Mouse (Mus musculus) midbrain, embryonic 10.5 days (tissue): ENCODE results near the gene Tpm3-rs7. TPM values are rescaled to one million over a fixed set of nuclear protein-coding genes. Genes with fewer than 3 reads are reported as not detected.
"Not testable (repeated sequence)": the region's sequence is repeated elsewhere in the genome, so short reads cannot be mapped to it uniquely, and the experiment has no call there.

ENCODE experiments used
- DNase-seq: peaks from one replicate; pipeline ENCODE4 v3.0.0-alpha.2; 2017; ENCODE audit warnings: low spot score
- H3K27ac ChIP-seq: fragments of 300-500 bp; sonication (generic); replicated peaks from 2 replicates; pipeline ENCODE4 v1.5.1; 2016; ENCODE audit warnings: mild to moderate bottlenecking
- H3K27me3 ChIP-seq: fragments of 300-500 bp; sonication (generic); 2 replicates; pipeline ENCODE4 v1.6.1; 2016; ENCODE audit warnings: low read depth, mild to moderate bottlenecking; ENCODE audit not compliant: poor library complexity, severe bottlenecking
- H3K36me3 ChIP-seq: fragments of 300-500 bp; sonication (generic); 2 replicates; pipeline ENCODE4 v1.6.1; 2016; ENCODE audit warnings: mild to moderate bottlenecking, moderate library complexity
- H3K4me1 ChIP-seq: fragments of 300-500 bp; sonication (generic); 2 replicates; pipeline ENCODE4 v1.6.1; 2016
- H3K4me3 ChIP-seq: fragments of 300-500 bp; sonication (generic); 2 replicates; pipeline ENCODE4 v1.5.1; 2016; ENCODE audit warnings: mild to moderate bottlenecking, moderate library complexity
- H3K9me3 ChIP-seq: fragments of 300-500 bp; sonication (generic); replicated peaks from 2 replicates; pipeline ENCODE4 v1.6.1; 2016; ENCODE audit warnings: mild to moderate bottlenecking
- WGBS: fragments of 180-500 bp; shearing (Covaris S2); methylation state at CpG from one replicate; pipeline ENCODE4 v1.1.7; 2016; 5-methylcytosine and 5-hydroxymethylcytosine counted together
- polyA plus RNA-seq: library from polyadenylated mRNA; unstranded; fragments of >200 nt; fragmentation: Nextera tagmentation; extraction: Ambion mirVana; gene quantifications from 2 replicates; pipeline ENCODE4 v1.2.1, GENCODE M21; 2016

Gene Tpm3-rs7
- 8.3 and 8.4 TPM in 2 replicates for polyA plus RNA-seq

GRCm38 (mm10) chr14:113314499-113314898, at the start of gene Tpm3-rs7:
Gene Tpm3-rs7, plus strand, starts transcription at chr14:113314608.
- 94% methylated on average over 16 of the region's 16 CpGs for WGBS
- H3K4me1 ChIP-seq = not testable (repeated sequence)

GRCm38 (mm10) chr14:113317023-113317422, 2.6 kb downstream of the Tpm3-rs7 start:
- no peaks in the 10 kb centered on the region for H3K36me3 ChIP-seq
- no peaks in the 10 kb centered on the region for H3K4me1 ChIP-seq
- H3K27me3 ChIP-seq = no peaks in the 10 kb centered on the region
- DNase-seq = no peak
- H3K27ac ChIP-seq = no peak overlapping the region
- 89% methylated on average over 1 of the region's 1 CpGs for WGBS
- no peak overlapping the region for H3K4me3 ChIP-seq
- H3K9me3 ChIP-seq = no peaks in the 10 kb centered on the region

More at GRCm38 (mm10) chr14:113314499-113314898, at the start of gene Tpm3-rs7:
- DNase-seq, H3K9me3 ChIP-seq, H3K36me3 ChIP-seq, H3K27ac ChIP-seq, H3K4me3 ChIP-seq, H3K27me3 ChIP-seq: not testable (repeated sequence)

- H3K27me3 ChIP-seq = no peaks in the 10 kb centered on the region
- no peak overlapping the region for H3K4me3 ChIP-seq
- H3K9me3 ChIP-seq = peaks cover 6% of the 10 kb centered on the region; the same call in 1 of the 2 replicates
- no peak for DNase-seq
- 91% methylated on average over 1 of the region's 1 CpGs for WGBS
- no peak overlapping the region for H3K27ac ChIP-seq
- H3K4me1 ChIP-seq = no peaks in the 10 kb centered on the region
- H3K36me3 ChIP-seq = no peaks in the 10 kb centered on the region
Measured at GRCm38 (mm10) chr14:113363361-113363760, 49.0 kb downstream of the Tpm3-rs7 start.
